Comparison of ENCODE assay signal across 8 mouse cellular contexts in the genomic region with DNA sequence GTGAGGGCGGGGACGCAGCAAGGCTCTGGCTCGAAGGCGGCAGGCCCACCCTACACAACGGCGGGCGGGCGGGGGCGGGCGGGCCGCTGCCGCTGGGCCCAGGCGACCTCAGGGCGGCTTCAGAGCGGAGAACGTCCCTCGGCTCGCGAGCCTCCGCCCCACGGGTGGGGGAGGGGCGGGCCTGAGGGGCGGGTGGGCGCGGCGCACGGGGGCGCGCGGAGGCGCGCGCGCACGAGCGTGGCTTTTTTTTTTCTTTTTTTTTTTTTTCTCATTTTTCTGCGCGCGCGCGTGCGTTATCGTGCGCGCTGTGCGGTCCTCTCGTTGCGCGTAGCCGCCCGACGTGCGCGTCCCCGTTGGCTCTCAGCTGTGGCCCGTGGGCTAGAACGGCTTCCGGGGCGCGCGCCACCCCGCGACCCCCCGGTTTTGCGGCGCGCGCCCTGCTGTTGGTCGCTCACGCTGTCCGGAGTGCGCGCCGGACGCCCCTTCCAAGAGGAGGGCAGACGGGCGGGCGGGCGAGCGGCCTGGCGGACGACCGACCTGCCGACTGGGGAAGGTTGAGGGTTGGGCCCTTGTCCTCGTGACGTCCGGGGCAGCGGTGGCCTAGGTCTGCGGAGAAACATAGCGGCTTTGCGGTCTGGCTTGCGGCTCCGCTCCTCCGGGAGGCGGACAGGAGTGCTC. TPM values are rescaled to one million over a fixed set of nuclear protein-coding genes. Genes with fewer than 3 reads are reported as not detected.
A peak's percentile ranks its signal among the peaks of the same experiment; 100 is the strongest.
DNase-seq lines count a peak whose midpoint lies in the region; ATAC-seq lines count a peak whose summit lies in the region.

No protein-coding gene starts in this region.

- peak overlapping the region; percentile 89 for H3K4me3 ChIP-seq in hindbrain, embryonic 13.5 days

- peak overlapping the region; percentile 78 for H3K4me2 ChIP-seq in hindbrain, embryonic 13.5 days

- H3K4me1 ChIP-seq in hindbrain, embryonic 13.5 days (replicated peaks): peaks cover 37% of the 10 kb centered on the region

- WGBS in hindbrain, embryonic 13.5 days: under 1% methylated on average over 85 of the region's 95 CpGs

- no peaks in the 10 kb centered on the region for H3K9me3 ChIP-seq in hindbrain, embryonic 13.5 days

- DNase-seq in NIH3T3 (ENCODE audit: low read depth): peak; percentile 88
- peak; percentile 83 for DNase-seq in cerebellum, adult 9-11 months
- DNase-seq in frontal cortex, postnatal 10 days (ENCODE audit: low spot score in 2 of 2): peak; percentile 74 to 86
- peak; percentile 84 to 88 for DNase-seq in layer of hippocampus, postnatal 14 days (ENCODE audit: low spot score in 2 of 2)
- peak; percentile 82 for DNase-seq in lung, postnatal 14 days
- DNase-seq in ovary, postnatal 36 days (ENCODE audit: low spot score): peak; percentile 86
- DNase-seq in thymus, postnatal 14 days: peak; percentile 92

- H3K27me3 ChIP-seq in hindbrain, embryonic 13.5 days: no peaks in the 10 kb centered on the region

- H3K9ac ChIP-seq in hindbrain, embryonic 13.5 days: peak overlapping the region; percentile 93

- peak overlapping the region; percentile 99 for H3K27ac ChIP-seq in hindbrain, embryonic 13.5 days

- peak; percentile 85 for ATAC-seq in hindbrain, embryonic 13.5 days (ENCODE audit: low FRiP score)

- peaks cover 35% of the 10 kb centered on the region for H3K36me3 ChIP-seq in hindbrain, embryonic 13.5 days

RNA-seq across cellular contexts. Expression of a gene that starts 0.8 kb away (rescaled TPM):
- polyA plus RNA-seq in hindbrain, embryonic 13.5 days (2015; fragmentation: Nextera tagmentation; extraction: Ambion mirVana): 131 and 140 TPM in 2 replicates
- 100 to 1,000 TPM; 123 to 130 TPM for total RNA-seq in layer of hippocampus, postnatal 14 days (2021)

RNA-seq across cellular contexts. Expression of a gene that starts 9.9 kb away (rescaled TPM):
- polyA plus RNA-seq in hindbrain, embryonic 13.5 days (2015; fragmentation: Nextera tagmentation; extraction: Ambion mirVana): 71.5 and 77.8 TPM in 2 replicates
- 10 to 100 TPM; 77.4 to 91.5 TPM for total RNA-seq in layer of hippocampus, postnatal 14 days (2021)

RNA-seq across cellular contexts. Expression of a gene that starts 27.0 kb away (rescaled TPM):
- 71.9 and 74.1 TPM in 2 replicates for polyA plus RNA-seq in hindbrain, embryonic 13.5 days (2015; fragmentation: Nextera tagmentation; extraction: Ambion mirVana)
- 100 to 1,000 TPM; 123 to 128 TPM for total RNA-seq in layer of hippocampus, postnatal 14 days (2021)

RNA-seq across cellular contexts. Expression of a gene that starts 37.9 kb away (rescaled TPM):
- polyA plus RNA-seq in hindbrain, embryonic 13.5 days (2015; fragmentation: Nextera tagmentation; extraction: Ambion mirVana): 20.9 and 21.6 TPM in 2 replicates
- total RNA-seq in layer of hippocampus, postnatal 14 days (2021): 10 to 100 TPM; 34.8 to 39.8 TPM

RNA-seq across cellular contexts. Expression of a gene that starts 42.7 kb away (rescaled TPM):
- polyA plus RNA-seq in hindbrain, embryonic 13.5 days (2015; fragmentation: Nextera tagmentation; extraction: Ambion mirVana): 104 and 111 TPM in 2 replicates
- 10 to 100 TPM; 61.3 to 70.1 TPM for total RNA-seq in layer of hippocampus, postnatal 14 days (2021)

Comparison
In these comparisons a context has a peak if more than half of its experiments do, and no peak if none do; other contexts are left out.
1. Peak in every context shown above with its lines: DNase-seq, ATAC-seq, H3K4me3 ChIP-seq and H3K27ac ChIP-seq.